Mouse (Mus musculus) hindbrain, postnatal 0 days (tissue): ENCODE measurements around the gene Nenf. TPM values are rescaled to one million over a fixed set of nuclear protein-coding genes. Genes with fewer than 3 reads are reported as not detected.

Experiments
- ATAC-seq: fragments of 200-750 bp; cut with Nextera tagmentation; 2 replicates; pipeline ENCODE4 v1.8.0; 2017; ENCODE audit warnings: mild to moderate bottlenecking, moderate TSS enrichment, moderate library complexity
- DNase-seq: peaks from one replicate; pipeline ENCODE4 v3.0.0-alpha.2; 2015; ENCODE audit warnings: low spot score
- H3K27ac ChIP-seq: fragments of 300-500 bp; sonication (generic); 2 replicates; pipeline ENCODE4 v1.5.1; 2014; ENCODE audit warnings: mild to moderate bottlenecking
- H3K27me3 ChIP-seq: fragments of 300-500 bp; sonication (generic); 2 replicates; pipeline ENCODE4 v1.6.1; 2014; ENCODE audit warnings: low read length, mixed read lengths; ENCODE audit not compliant: insufficient read depth
- H3K36me3 ChIP-seq: fragments of 300-500 bp; sonication (generic); 2 replicates; pipeline ENCODE4 v1.6.1; 2014; ENCODE audit warnings: low read length, mixed read lengths; ENCODE audit not compliant: insufficient read depth
- H3K4me1 ChIP-seq: fragments of 300-500 bp; sonication (generic); 2 replicates; pipeline ENCODE4 v1.6.1; 2014; ENCODE audit warnings: antibody characterized with exemption, low read length, mixed read lengths; ENCODE audit not compliant: insufficient read depth
- H3K4me2 ChIP-seq: fragments of 300-500 bp; sonication (generic); 2 replicates; pipeline ENCODE4 v1.6.1; 2014; ENCODE audit warnings: low read depth, mild to moderate bottlenecking, low read length, moderate library complexity, mixed read lengths
- H3K4me3 ChIP-seq: fragments of 300-500 bp; sonication (generic); 2 replicates; pipeline ENCODE4 v1.5.1; 2014; ENCODE audit warnings: low read length
- H3K9ac ChIP-seq: fragments of 300-500 bp; sonication (generic); replicated peaks from 2 replicates; pipeline ENCODE4 v1.6.1; 2014; ENCODE audit warnings: mild to moderate bottlenecking, low read length, moderate library complexity, mixed read lengths
- H3K9me3 ChIP-seq: fragments of 300-500 bp; sonication (generic); 2 replicates; pipeline ENCODE4 v1.6.1; 2016; ENCODE audit warnings: low read length, mixed read lengths
- CTCF ChIP-seq: IDR thresholded peaks from 2 replicates; pipeline ENCODE4 v1.5.1; 2016; ENCODE audit warnings: antibody characterized with exemption, control low read depth, low read depth
- WGBS: fragments of 180-500 bp; shearing (Covaris S2); extraction: QIAGEN DNeasy Blood & Tissue Kit; methylation state at CpG from one replicate; pipeline ENCODE4 v1.1.7; 2014; 5-methylcytosine and 5-hydroxymethylcytosine counted together
- polyA plus RNA-seq: library from polyadenylated mRNA; unstranded; fragments of >200 nt; fragmentation: Nextera tagmentation; extraction: Ambion mirVana; gene quantifications from 2 replicates; pipeline ENCODE4 v1.2.1, GENCODE M21; 2015
- total RNA-seq: library from RNA; depleted of rRNA; stranded (reverse); fragments of >200 nt; gene quantifications from 2 replicates; pipeline ENCODE4 v1.2.3, GENCODE M21; 2014

The Nenf gene
- total and polyA plus RNA-seq, 2 experiments from 2014 or later: 143 to 182 TPM

DNA sequence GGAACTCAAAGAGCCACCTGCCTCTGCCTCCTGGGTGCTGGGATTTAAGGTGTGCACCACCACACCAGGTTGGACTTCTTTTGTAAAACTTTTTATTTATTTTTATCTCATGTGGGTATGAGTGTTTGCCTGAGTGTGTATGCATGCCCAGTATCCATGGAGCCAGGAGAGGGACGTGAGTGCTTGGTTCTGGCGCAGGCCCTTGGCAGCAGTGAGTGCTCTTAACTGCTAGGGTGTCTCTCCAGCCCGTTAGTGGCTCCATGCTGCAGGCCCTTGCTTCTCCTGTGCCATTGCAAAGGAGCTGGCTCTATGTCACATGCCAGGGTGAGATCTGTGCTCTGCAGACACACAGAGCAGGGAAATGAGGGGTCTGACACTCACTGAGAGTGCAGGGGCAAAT is 14.3 kb downstream of the Nenf start:
- Histone ChIP-seq H3K4me2 (no peak overlapping the region), H3K4me1 (no peaks in the 10 kb centered on the region), H3K9ac (no peak overlapping the region), H3K36me3 (peaks cover 6% of the 10 kb centered on the region; the same call in 1 of the 2 replicates), H3K27me3 (no peaks in the 10 kb centered on the region), H3K9me3 (no peaks in the 10 kb centered on the region), H3K4me3 (no peak overlapping the region), H3K27ac (no peak overlapping the region)
- no peak for TF ChIP-seq CTCF
- no peak for ATAC-seq
- 72% methylated on average over 3 of the region's 3 CpGs for WGBS
- no peak for DNase-seq

DNA sequence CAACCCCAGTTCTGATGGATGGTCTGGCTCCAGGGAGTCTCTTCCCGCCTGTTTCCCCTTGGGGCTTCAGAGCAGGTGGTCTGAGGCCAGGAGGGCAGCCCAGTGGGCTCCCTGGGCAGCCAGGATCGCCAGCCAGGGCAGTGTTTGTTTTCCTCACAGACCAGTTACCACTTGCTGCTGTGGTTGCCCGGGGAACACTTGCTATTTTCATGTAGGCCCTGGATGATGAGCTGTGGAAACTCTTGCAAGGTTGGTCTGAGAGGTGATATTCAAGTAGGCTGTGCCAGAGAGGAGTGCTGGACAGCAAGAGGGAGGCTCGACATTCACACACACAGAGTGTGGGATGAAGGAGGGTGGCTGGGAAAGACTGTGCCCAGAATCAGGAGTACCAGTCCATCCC is 16.1 kb downstream of the Nenf start:
- no peak overlapping the region for H3K4me2 ChIP-seq
- 33% methylated on average over 4 of the region's 4 CpGs for WGBS

DNA sequence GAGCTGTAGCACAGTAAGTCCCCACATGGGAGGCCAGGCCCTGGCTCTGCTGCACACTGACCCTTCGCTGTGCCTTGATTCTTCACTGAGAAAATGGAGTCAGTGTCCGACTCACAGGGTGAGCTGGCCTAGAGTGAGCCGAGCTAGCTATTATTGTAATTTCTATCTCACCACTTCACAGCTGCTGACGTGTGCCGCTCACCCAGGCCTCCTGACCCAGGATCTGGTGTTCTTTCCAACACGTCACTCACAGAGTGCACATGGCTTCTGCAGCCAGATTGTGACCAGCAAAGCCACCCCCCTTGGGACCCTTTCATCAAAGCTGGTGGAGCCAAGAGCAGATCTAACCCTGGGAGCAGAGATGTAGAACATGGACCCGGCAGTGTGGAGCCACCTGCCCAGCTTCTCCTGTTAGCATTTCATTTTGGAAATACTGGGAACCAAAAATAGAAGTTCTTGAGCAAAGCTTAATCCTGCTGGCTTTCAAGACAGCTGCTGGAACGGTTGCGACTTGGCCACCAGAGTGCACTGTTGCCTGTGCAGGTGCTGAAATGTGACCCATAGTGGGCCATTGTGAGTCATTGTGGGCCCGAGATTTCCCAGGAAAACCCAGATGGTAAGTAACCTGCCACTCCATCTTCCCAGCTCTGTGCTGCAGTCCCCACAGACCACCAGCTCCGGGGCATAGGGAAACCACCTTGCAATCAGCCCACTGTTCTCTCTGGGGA is 18.6 kb downstream of the Nenf start:
- Histone ChIP-seq H3K4me2 (no peak overlapping the region), H3K9me3 (no peaks in the 10 kb centered on the region), H3K9ac (no peak overlapping the region), H3K27me3 (no peaks in the 10 kb centered on the region), H3K36me3 (no peaks in the 10 kb centered on the region), H3K4me1 (no peaks in the 10 kb centered on the region), H3K4me3 (no peak overlapping the region), H3K27ac (no peak overlapping the region)
- 50% methylated on average over 11 of the region's 11 CpGs for WGBS
- peak; percentile 73 for TF ChIP-seq CTCF
- ATAC-seq (0 out of 2 replicates have a peak, but pooled peaks have one; percentile 21), DNase-seq (peak; percentile 62)

More for the DNA sequence above, 16.1 kb downstream of the Nenf start:
- H3K27me3 ChIP-seq: no peaks in the 10 kb centered on the region
- no peak for TF ChIP-seq CTCF
- ATAC-seq: no peak
- H3K4me1 ChIP-seq: no peaks in the 10 kb centered on the region
- H3K4me3 ChIP-seq: no peak overlapping the region
- no peak overlapping the region for H3K9ac ChIP-seq
- H3K27ac ChIP-seq: no peak overlapping the region
- DNase-seq: no peak
- H3K36me3 ChIP-seq: no peaks in the 10 kb centered on the region
- H3K9me3 ChIP-seq: no peaks in the 10 kb centered on the region

DNA sequence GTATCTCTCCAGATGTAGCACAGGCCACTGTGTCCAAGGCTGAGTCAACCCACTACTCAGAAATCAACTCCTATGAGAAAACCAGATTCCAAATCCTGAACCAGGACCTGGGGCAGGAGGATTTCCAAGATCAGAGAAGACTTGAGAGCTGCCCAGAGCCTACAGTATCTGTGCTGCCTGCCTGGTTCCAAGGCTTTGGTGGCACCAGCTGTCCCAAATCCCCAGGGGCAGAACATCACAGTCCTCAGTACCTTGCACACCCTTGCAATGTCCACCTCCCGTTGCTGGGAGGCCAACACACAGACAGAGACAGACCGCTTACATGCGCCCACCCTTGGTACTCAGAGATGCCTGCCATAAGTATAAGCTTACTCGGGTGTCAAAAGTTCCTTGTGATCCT is 19.7 kb downstream of the Nenf start:
- no peak for TF ChIP-seq CTCF
- 91% methylated on average over 4 of the region's 4 CpGs for WGBS
- H3K27ac ChIP-seq: no peak overlapping the region
- no peaks in the 10 kb centered on the region for H3K9me3 ChIP-seq
- H3K4me1 ChIP-seq: no peaks in the 10 kb centered on the region
- H3K36me3 ChIP-seq: no peaks in the 10 kb centered on the region
- H3K9ac ChIP-seq: no peak overlapping the region
- no peaks in the 10 kb centered on the region for H3K27me3 ChIP-seq
- no peak overlapping the region for H3K4me3 ChIP-seq
- no peak overlapping the region for H3K4me2 ChIP-seq
- ATAC-seq (no peak), DNase-seq (no peak)

DNA sequence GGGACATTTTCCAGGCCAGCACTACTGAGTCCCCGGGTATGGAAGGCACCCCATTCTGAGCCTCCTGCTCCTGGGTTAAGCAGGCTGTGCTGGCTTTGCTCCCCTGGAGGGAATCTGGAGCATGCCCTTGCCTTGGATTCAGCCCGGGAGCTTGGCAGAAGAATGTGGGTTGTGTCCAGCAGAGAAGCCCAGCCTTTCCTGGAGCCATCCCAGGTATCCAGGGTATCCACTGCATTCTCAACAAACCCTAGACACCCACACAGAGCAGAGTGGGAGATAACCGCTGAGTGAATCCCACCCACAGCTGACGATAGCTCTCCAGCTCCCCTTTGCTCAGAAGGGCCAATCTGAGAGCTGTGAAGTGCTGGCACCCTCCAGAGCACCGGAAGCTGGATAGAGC is 21.5 kb downstream of the Nenf start:
- no peak overlapping the region for H3K27ac ChIP-seq
- H3K4me1 ChIP-seq: 0 out of 2 replicates have a peak, but pooled peaks cover under 1% of the 10 kb centered on the region
- WGBS: 40% methylated on average over 5 of the region's 5 CpGs
- H3K4me3 ChIP-seq: no peak overlapping the region
- peak; percentile 59 for DNase-seq
- no peaks in the 10 kb centered on the region for H3K9me3 ChIP-seq
- no peak overlapping the region for H3K9ac ChIP-seq
- peak; percentile 35; the same call in 1 of the 2 replicates for ATAC-seq
- no peak overlapping the region for H3K4me2 ChIP-seq
- TF ChIP-seq CTCF: no peak
- no peaks in the 10 kb centered on the region for H3K36me3 ChIP-seq
- no peaks in the 10 kb centered on the region for H3K27me3 ChIP-seq

DNA sequence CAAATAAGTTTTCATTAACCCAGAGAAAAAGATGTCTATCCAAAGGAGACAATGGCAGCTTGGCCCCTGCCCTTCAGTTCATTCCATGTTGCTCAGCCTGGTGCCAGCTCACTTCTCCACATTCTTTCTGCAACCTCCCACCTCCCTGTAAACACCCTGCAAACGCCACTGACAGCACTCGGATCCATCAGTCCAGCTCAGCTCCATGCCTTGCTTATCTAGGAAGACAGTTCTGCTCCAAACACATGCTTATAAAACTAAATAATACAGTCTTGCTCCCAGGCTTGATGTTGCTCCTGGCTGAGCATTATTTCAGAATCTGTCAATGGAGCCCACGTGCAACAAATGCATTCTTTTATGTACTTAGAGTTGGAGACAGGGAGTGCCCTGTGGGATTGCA is 22.2 kb downstream of the Nenf start:
- Histone ChIP-seq H3K27ac (no peak overlapping the region), H3K27me3 (no peaks in the 10 kb centered on the region), H3K36me3 (no peaks in the 10 kb centered on the region), H3K9ac (no peak overlapping the region), H3K4me1 (0 out of 2 replicates have a peak, but pooled peaks cover 2% of the 10 kb centered on the region), H3K4me2 (no peak overlapping the region), H3K9me3 (no peaks in the 10 kb centered on the region), H3K4me3 (no peak overlapping the region)
- DNase-seq: no peak
- 34% methylated on average over 3 of the region's 3 CpGs for WGBS
- TF ChIP-seq CTCF: no peak
- ATAC-seq: no peak
